Mouse (Mus musculus): Measurements from ENCODE around the gene Cct2.
"Not testable (repeated sequence)": the region's sequence is repeated elsewhere in the genome, so short reads cannot be mapped to it uniquely, and the experiment has no call there.

Gene Cct2

DNA sequence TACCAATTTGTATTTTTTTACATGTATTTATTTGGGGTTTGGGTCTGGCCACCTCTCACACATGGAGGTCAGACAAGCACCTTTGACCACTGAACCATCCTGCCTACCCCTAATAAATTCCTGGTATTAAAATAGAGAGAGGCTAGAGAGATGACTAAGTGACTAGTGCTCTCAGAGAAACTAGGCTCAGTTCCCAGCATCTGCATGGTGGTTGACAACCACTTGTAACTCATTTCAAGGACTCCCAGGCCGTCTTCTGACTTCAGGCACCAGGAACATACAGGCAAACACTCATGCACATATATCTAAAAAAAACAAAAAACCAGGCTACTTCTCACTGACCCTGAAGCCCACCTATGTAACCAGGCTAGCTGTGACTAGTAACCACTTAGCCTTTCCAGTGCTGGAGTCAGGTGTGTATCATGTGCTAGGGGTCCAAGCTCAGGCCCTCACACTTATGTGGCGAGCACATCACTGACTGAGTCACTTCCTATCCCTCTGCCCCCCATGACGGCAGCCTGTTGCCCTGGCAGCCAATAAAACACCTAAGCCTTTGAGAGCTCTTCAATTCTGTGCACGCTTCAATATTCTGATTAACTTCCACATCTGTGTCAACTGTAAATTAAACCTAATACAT is 13.5 kb downstream of the Cct2 start:
- peak in 1 of 2 experiments; percentile 17 for DNase-seq (ENCODE audit: low spot score in 2 of 2)

DNA sequence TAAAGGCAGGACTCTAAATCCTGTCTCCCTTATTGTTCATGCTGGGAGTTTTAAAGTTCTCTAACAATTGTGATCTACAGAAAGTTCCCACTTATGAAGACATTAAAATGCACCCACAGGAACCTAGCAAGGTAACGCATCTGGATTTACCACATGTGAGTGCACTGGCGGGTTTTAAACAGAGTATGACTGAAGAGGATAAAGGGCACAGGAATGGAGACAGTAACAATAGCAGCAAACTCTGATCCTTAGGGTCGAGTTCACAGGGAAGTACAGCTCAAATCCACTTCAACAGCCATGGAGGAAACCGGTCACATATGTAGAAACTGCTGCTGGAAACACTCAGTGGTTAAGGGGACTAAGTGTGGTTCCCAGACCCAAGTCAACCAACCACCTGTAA is 14.4 kb downstream of the Cct2 start:
- DNase-seq (ENCODE audit: low spot score in 2 of 2): no peak

DNA sequence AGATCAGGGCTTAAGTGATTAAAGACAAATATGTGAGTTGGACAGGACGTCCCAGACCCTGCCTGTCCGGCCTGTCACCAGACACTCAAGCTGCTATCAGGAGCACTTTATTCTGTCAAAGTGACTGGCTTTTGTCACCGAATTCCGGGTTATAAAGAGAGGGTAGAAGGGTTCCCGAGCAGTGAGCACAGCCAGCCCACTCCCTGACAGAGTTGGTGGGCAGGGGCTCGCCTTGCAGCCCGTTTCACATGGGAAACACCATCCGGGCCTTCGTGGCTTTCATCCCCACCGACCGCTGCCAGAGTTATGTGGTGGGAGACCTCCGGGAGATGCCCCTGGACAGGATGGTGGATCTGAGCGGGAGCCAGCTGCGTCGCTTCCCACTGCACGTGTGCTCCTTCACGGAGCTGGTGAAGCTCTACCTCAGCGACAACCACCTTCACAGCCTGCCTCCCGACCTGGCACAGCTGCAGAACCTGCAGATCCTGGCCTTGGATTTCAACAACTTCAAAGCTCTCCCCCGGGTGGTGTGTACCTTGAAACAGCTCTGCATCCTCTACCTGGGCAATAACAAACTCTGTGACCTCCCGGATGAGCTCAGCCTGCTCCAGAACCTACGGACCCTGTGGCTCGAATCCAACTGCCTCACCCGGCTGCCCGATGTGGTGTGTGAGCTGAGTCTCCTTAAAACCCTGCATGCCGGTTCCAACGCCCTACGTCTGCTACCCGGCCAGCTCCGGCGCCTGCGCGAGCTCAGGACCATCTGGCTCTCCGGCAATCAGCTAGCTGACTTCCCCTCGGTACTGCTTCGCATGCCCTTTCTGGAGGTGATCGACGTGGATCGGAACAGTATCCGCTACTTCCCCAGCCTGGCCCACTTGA is 18.2 kb downstream of the Cct2 start, which contains the start of gene Lrrc10:
Gene Lrrc10 (plus strand): TSS at position 167 of the 882 bp plus-strand sequence.
- DNase-seq (ENCODE audit: low spot score in 2 of 2): peak in 1 of 2 experiments; percentile 24

DNA sequence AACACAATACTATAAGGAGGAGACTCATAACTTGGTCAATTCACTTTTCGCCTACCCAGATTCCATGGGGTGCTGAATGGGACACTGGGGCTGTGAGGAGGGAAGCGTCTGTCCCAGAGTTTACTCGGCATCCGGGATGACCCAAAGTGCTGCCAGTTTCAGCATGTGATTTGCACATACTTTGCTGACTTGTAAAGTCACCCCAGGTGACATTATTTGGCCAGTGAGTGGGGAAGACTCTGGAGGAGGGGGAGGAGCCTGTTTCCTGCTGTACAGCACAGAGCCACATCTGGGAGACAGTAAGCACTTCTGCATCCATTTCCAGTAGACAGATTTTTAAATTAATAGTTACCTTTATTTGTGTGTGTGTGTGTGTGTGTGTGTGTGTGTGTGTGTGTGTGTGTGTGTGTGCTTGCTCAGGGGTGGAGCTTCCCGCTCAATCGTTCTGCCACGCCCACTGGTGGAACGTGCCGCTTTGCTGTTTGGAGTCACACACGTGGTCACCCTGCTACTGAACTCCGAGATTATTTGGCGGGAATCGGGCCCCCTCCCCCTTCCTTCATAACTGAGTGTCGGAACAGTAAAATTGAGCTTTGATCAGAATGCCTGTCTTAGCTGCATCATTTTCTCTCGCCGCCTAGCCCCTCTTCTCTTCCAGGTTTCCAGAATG is 20.0 kb downstream of the Cct2 start:
- DNase-seq (ENCODE audit: low spot score in 2 of 2): not testable (repeated sequence)

DNA sequence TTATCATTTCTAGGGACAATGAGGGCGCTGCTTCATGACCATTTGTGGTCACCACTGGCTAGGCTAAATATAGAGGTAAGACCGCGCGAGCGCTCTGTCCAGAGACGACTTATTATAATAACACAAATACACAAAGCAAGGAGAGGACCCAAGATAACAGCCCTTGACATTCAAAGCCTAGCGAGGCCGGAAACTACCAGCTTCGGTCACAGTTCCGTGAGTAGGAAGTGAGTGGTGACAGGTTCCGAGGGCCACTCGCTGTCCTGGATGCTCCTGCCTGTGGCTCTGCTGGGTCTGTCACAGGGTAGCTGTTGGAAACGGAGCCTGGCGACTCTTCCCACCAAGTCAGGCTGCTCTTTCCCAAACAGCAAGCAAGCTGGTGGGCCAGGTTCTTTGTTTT is 21.3 kb downstream of the Cct2 start:
- no peak for DNase-seq (ENCODE audit: low spot score in 2 of 2)

DNA sequence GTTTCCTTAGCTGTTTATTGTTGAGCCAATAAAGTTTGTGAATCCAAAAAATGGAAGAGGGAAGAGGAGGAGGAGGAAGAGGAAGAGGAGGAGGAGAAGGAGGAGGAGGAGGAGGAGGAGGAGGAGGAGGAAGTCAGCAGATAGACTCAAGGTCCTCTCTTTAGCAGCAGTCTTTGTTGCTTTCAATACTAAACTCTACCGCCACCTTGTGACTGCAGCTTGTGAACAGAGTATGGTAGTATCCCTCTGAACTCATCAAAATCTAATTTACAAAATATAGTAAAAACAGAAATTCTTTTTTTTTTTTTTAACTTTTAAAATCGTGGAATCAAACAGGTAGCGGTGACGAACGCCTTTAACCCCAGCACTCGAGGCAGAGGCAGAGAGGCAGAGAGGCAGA is 23.3 kb downstream of the Cct2 start:
- peak; percentile 26 to 44 for DNase-seq (ENCODE audit: low spot score in 2 of 2)

DNA sequence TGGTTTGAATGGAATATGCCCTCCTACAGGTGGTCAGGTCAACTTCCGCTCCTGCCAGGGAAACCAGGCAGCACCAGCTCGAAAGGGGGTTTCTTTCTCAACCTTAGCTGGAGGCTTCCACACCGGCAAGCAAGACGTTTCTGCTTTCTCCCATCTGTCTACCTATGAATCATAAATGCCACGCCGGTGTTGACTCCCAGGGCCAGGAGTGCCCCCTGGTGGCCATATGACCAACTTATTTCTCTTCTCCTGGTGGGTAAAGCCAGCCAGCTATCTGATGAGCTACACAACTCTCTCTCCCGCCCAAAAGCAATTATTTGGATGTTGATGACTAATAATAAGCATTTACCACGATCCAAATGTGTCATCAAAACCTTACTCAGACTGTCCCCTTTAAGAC is 29.8 kb downstream of the Cct2 start:
- DNase-seq (ENCODE audit: low spot score in 2 of 2): peak; percentile 83 to 89

DNA sequence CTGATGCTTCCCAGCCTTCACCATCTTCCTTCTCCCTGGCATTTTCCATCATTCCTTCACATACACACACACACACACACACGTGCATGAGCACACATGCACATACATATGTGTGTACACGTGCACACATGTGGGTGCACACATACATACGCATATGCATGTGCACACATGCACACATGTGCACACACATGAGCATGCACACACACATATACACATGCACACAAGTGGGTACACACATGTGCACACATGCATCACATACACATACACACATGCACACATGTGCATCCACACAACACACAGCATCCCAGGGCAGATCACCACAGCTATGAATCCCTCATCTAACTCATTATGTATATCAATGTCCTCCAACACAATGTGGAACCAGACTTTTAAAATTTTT is 32.5 kb downstream of the Cct2 start:
- DNase-seq (ENCODE audit: low spot score in 2 of 2): no peak

DNA sequence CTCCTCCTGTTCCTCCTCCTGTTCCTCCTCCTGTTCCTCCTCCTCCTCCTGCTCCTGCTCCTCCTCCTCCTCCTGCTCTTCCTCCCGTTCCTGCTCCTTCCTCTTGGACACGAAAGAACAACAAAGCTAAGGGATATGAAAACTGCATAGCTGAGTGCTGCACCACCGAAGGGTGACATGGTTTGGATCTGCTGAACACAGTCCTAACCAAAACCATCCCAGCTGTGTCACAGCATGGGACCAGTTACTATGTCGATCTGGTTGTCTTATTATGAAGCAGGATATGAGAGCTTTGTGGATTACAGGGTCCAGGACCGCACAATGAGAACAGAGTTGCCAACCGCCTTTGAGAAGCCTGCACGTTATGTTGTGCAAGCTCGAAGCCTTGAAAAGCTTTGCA is 37.4 kb downstream of the Cct2 start:
- DNase-seq (ENCODE audit: low spot score in 2 of 2): no peak

DNA sequence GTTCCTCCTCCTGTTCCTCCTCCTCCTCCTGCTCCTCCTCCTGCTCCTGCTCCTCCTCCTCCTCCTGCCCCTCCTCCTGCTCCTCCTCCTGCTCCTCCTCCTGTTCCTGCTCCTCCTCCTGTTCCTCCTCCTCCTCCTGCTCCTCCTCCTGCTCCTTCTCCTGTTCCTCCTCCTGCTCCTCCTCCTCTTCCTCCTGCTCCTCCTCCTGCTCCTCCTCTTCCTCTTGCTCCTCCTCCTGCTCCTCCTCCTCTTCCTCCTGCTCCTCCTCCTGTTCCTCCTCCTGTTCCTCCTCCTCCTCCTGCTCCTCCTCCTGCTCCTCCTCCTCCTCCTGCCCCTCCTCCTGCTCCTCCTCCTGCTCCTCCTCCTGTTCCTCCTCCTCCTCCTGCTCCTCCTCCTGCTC is 37.8 kb downstream of the Cct2 start:
- DNase-seq (ENCODE audit: low spot score in 2 of 2): not testable (repeated sequence)

DNA sequence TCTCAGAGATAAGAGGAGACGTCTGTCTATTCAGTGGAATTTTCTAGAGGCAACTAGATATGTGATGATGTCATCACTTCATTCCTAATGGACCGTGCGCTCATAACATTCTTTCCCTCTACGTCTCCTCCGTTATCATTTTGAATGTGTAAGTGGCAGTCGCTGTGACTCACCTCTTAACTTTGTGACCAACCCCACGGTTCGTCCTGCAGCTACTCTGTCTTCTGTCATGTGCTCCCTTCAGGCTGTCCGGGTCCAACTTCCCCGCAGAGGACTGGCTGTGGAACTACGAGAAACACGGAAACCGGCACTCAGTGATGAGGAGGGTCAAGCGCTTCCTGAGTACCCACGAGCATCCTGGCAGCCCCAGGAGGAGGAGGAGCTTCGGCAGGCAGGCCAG is 39.9 kb downstream of the Cct2 start:
- no peak for DNase-seq (ENCODE audit: low spot score in 2 of 2)

DNA sequence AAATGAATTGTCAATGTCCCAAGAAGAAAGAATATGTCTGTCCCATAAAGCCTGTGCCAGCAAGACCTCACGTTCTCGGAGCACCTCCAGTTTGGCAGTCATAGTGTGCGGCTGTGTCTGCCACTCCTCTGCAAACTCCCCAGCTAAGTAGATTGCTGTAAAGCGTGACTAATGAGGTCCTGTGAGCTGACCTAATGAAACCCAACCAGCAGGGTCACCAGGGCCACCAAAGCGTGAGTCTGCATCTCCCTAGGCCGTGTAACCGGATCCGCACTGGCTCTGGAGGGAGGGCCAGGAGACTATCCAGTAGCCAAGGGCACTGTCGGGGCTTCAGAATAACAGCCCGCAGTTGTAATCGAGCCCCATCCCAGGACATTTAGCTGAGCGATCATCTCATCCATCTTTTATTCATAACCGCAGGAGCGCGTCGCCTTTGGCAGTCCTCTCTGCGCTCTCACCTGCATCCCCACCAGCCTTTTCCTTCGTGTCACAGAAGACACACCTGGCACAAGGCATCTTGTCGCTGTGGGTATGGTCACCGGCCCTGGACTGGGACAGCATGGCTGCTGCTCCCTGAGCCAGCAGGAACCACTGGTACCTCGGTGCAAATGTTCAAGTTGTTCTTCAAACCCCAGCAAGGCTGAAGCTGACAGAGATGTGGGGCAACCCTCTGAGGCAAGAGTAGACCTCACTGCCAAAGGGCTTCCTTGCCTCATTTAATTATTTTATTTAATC is 42.4 kb downstream of the Cct2 start:
- DNase-seq (ENCODE audit: low spot score in 2 of 2): no peak

DNA sequence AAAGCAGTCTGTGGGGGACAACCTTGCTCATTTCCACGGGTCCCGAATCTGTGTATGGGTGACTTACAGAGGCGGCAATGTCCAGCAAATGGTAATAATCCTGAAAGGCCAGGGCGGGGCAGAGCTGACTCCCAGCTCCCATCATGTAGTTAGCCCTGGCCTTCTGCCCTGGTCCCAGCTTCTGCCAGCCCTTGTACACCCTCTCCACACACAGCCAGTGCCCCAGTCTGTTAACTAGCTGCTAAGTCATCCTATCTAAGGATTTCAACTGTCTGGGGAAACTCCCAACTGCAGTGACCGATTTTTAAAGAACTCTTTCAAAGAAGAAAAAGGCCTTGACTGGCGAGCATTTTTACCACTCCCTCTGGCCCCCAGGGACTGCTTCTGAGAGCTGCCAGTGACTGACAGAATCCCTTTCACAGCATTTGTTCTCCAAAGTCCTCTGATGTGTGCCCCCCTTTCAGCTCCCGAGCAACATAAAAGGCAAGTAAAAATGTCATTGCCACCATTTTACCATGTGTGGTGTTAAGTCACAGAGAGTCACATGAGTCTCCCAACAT is 45.3 kb downstream of the Cct2 start:
- DNase-seq (ENCODE audit: low spot score in 2 of 2): no peak

DNA sequence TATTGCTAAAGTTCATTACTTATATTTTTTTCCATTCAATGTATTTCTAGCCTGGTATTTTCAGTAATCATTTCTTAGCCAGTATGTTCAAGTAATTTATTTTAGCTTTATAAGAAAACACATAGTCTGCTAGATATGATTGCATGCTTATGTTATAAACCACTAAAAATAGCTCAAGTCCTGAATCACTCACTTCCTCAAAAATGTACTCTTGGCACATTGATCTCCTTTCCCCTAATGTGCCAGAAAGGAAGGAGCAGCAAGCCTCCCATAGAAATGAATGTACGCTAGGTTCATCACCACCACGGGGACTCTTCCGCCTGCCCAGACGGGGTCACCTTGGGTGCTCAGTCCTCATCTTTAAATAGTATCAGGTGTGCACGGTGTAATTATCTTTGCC is 49.0 kb downstream of the Cct2 start:
- no peak for DNase-seq (ENCODE audit: low spot score in 2 of 2)

DNA sequence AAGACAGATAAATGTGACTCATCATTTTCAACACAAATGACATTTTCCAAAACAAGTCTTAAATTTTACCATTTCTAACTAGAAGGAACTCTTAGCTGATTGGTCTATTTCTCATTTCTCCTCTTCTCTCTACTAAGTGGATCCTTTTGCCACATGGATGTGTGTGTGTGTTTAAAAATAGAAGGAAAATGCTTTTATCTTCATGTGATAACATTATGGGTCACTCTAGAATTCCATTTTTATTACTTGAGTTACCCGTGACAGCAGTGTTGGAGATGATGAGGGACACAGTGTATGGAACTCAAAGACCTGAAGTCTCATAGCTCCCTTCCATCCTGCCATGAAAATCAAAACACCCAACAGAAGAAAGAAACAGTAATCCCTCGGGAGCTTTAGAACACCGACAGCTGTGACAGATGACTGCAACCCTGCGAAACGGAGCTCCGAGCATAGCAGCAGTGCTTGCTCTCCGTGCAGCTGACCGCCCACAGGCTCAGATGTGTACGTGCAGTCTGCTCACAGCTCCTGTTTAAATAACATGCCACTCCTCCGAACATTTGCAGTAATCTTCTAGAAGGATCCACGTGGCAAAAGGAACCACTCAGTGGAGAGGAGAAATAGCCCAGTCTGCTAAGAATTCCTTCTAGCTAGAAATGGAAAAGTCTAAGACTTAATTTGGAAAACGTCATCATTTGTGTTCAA is 49.8 kb downstream of the Cct2 start:
- DNase-seq (ENCODE audit: low spot score in 2 of 2): peak; percentile 48 to 53

DNA sequence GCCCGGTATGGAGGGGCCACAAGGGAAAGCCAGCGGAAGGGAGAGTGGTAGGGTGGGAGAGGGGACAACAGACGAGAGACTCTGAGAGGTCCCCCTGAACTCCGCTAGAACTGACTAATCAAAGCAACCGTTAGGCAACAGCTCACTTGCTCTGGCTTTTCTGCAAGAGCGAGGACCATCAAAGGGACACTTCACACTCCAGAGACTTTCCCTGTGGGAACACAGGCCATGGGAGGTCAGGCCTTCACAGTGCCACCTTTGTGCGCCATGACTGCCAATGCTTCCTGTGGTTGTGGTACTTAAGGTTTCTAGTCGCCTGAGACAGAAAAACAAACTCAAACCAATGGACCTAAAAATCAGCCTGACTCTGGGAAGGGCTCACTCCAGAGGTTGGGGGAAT is 52.6 kb downstream of the Cct2 start:
- no peak for DNase-seq (ENCODE audit: low spot score in 2 of 2)

DNA sequence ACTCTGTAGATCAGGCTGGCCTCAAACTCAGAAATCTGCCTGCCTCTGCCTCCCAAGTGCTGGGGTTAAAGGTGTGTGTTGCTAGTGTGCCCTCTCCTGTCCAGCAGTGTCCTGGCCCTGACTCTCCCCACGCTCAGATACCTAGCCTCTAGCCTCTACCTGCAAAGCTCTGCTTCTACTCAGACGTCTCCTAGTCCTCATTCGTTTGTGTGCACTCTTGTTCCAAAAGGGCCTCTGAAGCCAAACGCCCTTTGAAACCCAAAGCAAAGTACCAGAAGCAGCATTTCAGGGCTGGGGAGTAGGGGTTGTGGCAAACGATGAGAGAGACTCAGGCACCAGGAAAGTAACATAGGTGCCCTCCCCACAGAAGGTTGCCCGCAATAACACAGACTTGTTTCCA is 53.9 kb downstream of the Cct2 start:
- no peak for DNase-seq (ENCODE audit: low spot score in 2 of 2)

DNA sequence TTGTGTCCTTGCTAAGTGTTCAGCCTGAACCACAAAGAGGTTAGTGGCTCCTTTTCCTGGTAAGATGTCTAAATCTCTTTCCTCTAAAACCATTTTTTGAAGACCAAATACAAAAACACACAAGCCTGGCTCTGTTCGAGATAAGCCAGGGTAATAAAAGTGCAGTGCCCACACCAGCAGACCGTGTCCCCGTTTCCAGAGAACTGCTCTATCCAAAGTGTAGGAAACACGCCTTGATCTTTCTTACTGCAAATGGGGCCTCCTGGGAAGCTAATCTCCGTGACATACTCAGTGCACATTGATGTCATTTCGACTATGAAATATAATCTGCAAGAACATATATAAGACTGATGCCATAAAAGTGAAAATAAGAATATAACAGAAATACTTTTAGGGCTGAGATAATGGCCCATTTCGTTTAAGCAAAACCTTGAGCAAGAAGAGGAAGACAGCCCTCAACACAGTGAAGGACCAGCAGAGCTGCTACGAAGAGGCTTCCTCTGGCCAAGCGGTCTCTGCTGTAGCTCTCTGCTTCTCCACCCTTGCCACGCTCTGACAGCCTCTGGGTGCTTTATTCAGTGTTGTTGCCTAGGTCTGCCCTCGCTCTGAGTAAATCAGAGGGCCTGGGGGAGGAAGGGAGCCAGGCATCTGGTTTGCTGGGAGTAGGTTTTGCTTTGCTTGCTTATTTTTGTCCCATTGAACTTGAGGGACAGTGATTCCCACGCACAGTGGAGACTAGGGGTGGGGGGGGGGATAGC is 57.7 kb downstream of the Cct2 start:
- no peak for DNase-seq (ENCODE audit: low spot score in 2 of 2)

DNA sequence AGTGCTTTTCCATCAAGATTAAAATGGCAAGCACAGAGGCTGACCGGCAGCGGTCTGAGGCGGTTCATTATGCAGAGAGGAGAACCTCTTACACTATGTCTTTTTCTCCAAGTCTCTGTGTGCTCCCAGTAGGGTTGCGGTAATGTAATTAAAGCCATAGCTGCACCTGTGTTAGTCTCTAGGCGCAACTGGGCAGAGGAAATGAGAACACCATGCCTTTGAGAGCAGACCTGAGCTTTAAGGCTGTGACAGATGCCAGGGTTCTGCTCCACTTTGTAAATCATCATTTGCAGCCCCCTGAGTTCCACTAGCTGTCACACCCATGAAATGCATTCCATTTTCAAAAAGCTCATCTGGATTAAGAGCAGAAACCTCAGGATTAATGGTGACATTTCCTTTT is 58.9 kb downstream of the Cct2 start:
- no peak for DNase-seq (ENCODE audit: low spot score in 2 of 2)
